In the genomic region with DNA sequence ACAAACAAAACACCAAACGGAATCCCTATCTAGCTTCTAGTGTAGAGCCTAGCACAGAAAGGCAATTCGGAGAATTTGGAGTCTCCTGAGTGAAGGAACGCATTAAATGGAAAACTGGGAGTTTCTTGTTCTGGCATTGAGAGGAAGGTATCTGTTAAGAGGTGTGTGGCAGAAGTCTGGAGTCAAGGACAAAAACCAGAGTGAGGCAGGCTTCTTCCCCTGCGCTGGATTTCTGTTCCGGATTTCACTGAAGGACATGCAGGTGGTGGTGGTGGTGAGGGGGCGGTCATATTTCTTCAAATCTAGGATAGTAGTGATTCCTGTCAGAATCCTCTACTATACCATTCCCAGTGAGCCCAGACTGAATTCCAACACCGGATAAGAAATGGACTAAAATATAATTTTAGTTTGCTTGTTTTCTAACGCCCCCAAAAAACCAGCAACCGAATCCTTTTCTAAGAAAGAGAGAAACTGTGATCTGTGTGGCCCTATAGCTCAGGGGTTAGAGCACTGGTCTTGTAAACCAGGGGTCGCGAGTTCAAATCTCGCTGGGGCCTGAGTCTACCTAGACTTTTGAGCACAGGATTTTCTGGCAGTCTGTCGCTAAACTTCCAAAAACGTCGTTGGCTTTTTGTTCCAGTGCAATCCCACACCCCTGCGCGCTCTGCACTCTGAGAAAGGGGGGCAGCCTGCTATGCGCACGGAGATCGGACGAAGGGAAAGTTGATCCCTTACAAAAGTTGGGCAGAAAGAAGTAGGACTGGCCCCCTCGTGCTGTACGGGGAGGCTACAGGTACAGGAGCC, we compare ENCODE assay signal across 8 mouse cellular contexts. TPM values are rescaled to one million over a fixed set of nuclear protein-coding genes. Genes with fewer than 3 reads are reported as not detected.
DNase-seq lines count a peak whose midpoint lies in the region; ATAC-seq lines count a peak whose summit lies in the region.

No protein-coding gene starts in this region.

- peak overlapping the region; percentile 63 for H3K4me3 ChIP-seq in intestine, embryonic 15.5 days (replicated peaks)

- no peaks in the 10 kb centered on the region for H3K27me3 ChIP-seq in intestine, embryonic 15.5 days (replicated peaks)

- WGBS in intestine, embryonic 15.5 days = under 1% methylated on average over 23 of the region's 23 CpGs

- H3K4me2 ChIP-seq in intestine, embryonic 15.5 days (replicated peaks) = peak overlapping the region; percentile 77

- 0 out of 2 replicates have a peak, but pooled peaks cover 3% of the 10 kb centered on the region for H3K4me1 ChIP-seq in intestine, embryonic 15.5 days (replicated peaks)

- no peaks in the 10 kb centered on the region for H3K36me3 ChIP-seq in intestine, embryonic 15.5 days

- intact Hi-C loops in left cerebral cortex, postnatal 14 days (cut with DNase I) = no loop called here

- H3K9ac ChIP-seq in intestine, embryonic 15.5 days = peak overlapping the region; percentile 57

- peak overlapping the region; percentile 87 for H3K27ac ChIP-seq in intestine, embryonic 15.5 days

- peak; percentile 39 for ATAC-seq in intestine, embryonic 15.5 days
- ATAC-seq in megakaryocyte progenitor cell, adult 5-6 weeks (replicated peaks; ENCODE audit: poor library complexity) = peak; percentile 24

- DNase-seq in adrenal gland, adult 2 months = peak; percentile 92
- DNase-seq in embryo, embryonic 10.5 days (ENCODE audit: low spot score) = peak; percentile 93
- peak; percentile 71 for DNase-seq in gastrocnemius, postnatal 25 days
- DNase-seq in left cerebral cortex, postnatal 14 days (ENCODE audit: low spot score in 2 of 2) = peak; percentile 82 to 91
- peak; percentile 82 for DNase-seq in right cerebral cortex, postnatal 25 days
- peak; percentile 88 for DNase-seq in yolk sac, embryonic 10.5 days (ENCODE audit: low spot score)

- H3K9me3 ChIP-seq in intestine, embryonic 15.5 days = no peaks in the 10 kb centered on the region

RNA-seq across cellular contexts. Expression of gene Rnase4, which starts 2.5 kb away (rescaled TPM):
- total RNA-seq in adrenal gland, adult 2 months (2021) = 10 to 100 TPM; 45.5 to 71.4 TPM
- 33.7 and 34.7 TPM in 2 replicates for polyA plus RNA-seq in adrenal gland, adult 2 months (2012; rRNA removed)
- 10 to 100 TPM; 30.5 to 40.6 TPM for total RNA-seq in gastrocnemius, postnatal 25 days (2021)
- polyA plus RNA-seq in intestine, embryonic 15.5 days (2015; fragmentation: Nextera tagmentation; extraction: Ambion mirVana) = 209 and 240 TPM in 2 replicates
- 10 to 100 TPM; 19.0 to 20.1 TPM for total RNA-seq in left cerebral cortex, postnatal 14 days (2021)
- total RNA-seq in megakaryocyte progenitor cell, adult 5-6 weeks (2015) = 4.8 and 7.1 TPM in 2 replicates
- total RNA-seq in megakaryocyte progenitor cell, adult 5-6 weeks (2017) = 1.7 and 2.4 TPM in 2 replicates

RNA-seq across cellular contexts. Expression of gene Ang, which starts 2.6 kb away (rescaled TPM):
- 1 to 10 TPM; 4.4 to 7.7 TPM for total RNA-seq in adrenal gland, adult 2 months (2021)
- polyA plus RNA-seq in adrenal gland, adult 2 months (2012; rRNA removed) = 2.9 and 3.2 TPM in 2 replicates
- total RNA-seq in gastrocnemius, postnatal 25 days (2021) = 1 to 10 TPM; 1.6 to 4.2 TPM
- polyA plus RNA-seq in intestine, embryonic 15.5 days (2015; fragmentation: Nextera tagmentation; extraction: Ambion mirVana) = 51.6 and 73.0 TPM in 2 replicates
- total RNA-seq in left cerebral cortex, postnatal 14 days (2021) = 1 to 10 TPM; 2.9 to 4.1 TPM
- 1.8 and 2.0 TPM in 2 replicates for total RNA-seq in megakaryocyte progenitor cell, adult 5-6 weeks (2015)
- 1.3 and 1.4 TPM in 2 replicates for total RNA-seq in megakaryocyte progenitor cell, adult 5-6 weeks (2017)

RNA-seq across cellular contexts. Expression of gene Olfr750, which starts 14.1 kb away (rescaled TPM):
- total RNA-seq in adrenal gland, adult 2 months (2021) = under 1 TPM in 1 of 2 experiments, not detected in 1; 0.06 TPM
- not detected in 2 replicates for polyA plus RNA-seq in adrenal gland, adult 2 months (2012; rRNA removed)
- not detected for total RNA-seq in gastrocnemius, postnatal 25 days (2021)
- not detected in 2 replicates for polyA plus RNA-seq in intestine, embryonic 15.5 days (2015; fragmentation: Nextera tagmentation; extraction: Ambion mirVana)
- total RNA-seq in left cerebral cortex, postnatal 14 days (2021) = not detected
- not detected in 2 replicates for total RNA-seq in megakaryocyte progenitor cell, adult 5-6 weeks (2015)
- total RNA-seq in megakaryocyte progenitor cell, adult 5-6 weeks (2017) = not detected in 2 replicates

RNA-seq across cellular contexts. Expression of gene Eddm3b, which starts 25.9 kb away (rescaled TPM):
- not detected for total RNA-seq in adrenal gland, adult 2 months (2021)
- polyA plus RNA-seq in adrenal gland, adult 2 months (2012; rRNA removed) = not detected in 2 replicates
- total RNA-seq in gastrocnemius, postnatal 25 days (2021) = not detected
- polyA plus RNA-seq in intestine, embryonic 15.5 days (2015; fragmentation: Nextera tagmentation; extraction: Ambion mirVana) = not detected in 2 replicates
- total RNA-seq in left cerebral cortex, postnatal 14 days (2021) = not detected
- total RNA-seq in megakaryocyte progenitor cell, adult 5-6 weeks (2015) = not detected in 2 replicates
- total RNA-seq in megakaryocyte progenitor cell, adult 5-6 weeks (2017) = not detected in 2 replicates

RNA-seq across cellular contexts. Expression of gene Rnase12, which starts 30.9 kb away (rescaled TPM):
- not detected for total RNA-seq in adrenal gland, adult 2 months (2021)
- not detected in 2 replicates for polyA plus RNA-seq in adrenal gland, adult 2 months (2012; rRNA removed)
- not detected for total RNA-seq in gastrocnemius, postnatal 25 days (2021)
- polyA plus RNA-seq in intestine, embryonic 15.5 days (2015; fragmentation: Nextera tagmentation; extraction: Ambion mirVana) = 0.48 and 0.68 TPM in 2 replicates
- total RNA-seq in left cerebral cortex, postnatal 14 days (2021) = not detected
- 6.2 and 8.9 TPM in 2 replicates for total RNA-seq in megakaryocyte progenitor cell, adult 5-6 weeks (2015)
- total RNA-seq in megakaryocyte progenitor cell, adult 5-6 weeks (2017) = 4.9 and 5.0 TPM in 2 replicates

Comparison
In these comparisons a context has a peak if more than half of its experiments do, and no peak if none do; other contexts are left out.
1. Peak in every context shown above with its lines: DNase-seq, ATAC-seq, H3K4me3 ChIP-seq and H3K27ac ChIP-seq.